Mouse (Mus musculus) adrenal gland, postnatal 14 days (tissue): ENCODE measurements around the gene Gtf2h3. TPM values are rescaled to one million over a fixed set of nuclear protein-coding genes. Genes with fewer than 3 reads are reported as not detected.
A peak's percentile ranks its signal among the peaks of the same experiment; 100 is the strongest.
"Not testable (repeated sequence)": the region's sequence is repeated elsewhere in the genome, so short reads cannot be mapped to it uniquely, and the experiment has no call there.

Experiments
- DNase-seq: peaks from one replicate; pipeline ENCODE4 v3.0.0; 2021; ENCODE audit warnings: mixed read lengths
- long read RNA-seq, 2 experiments: library from polyadenylated mRNA; stranded (forward); transcript quantifications; one replicate each; pipeline ENCODE4 v2.0.0; 2021
- total RNA-seq: library from RNA; stranded (reverse); gene quantifications from 2 replicates; pipeline ENCODE4 v1.2.3, GENCODE M21; 2021

Gene Gtf2h3
- total RNA-seq = 35.6 and 35.7 TPM in 2 replicates
- long read RNA-seq, experiment 1, transcript Gtf2h3-201 (13 exons, 2,672 nt) = major isoform, 51 of 62 reads
- long read RNA-seq, experiment 1, partial matches to known transcripts = 3 of 62 reads
- long read RNA-seq, experiment 1, other reads (novel, unspliced or antisense) = 7 of 62 reads
- long read RNA-seq, experiment 2, transcript Gtf2h3-201 (13 exons, 2,672 nt) = major isoform, 41 of 49 reads
- long read RNA-seq, experiment 2, partial matches to known transcripts = 3 of 49 reads
- long read RNA-seq, experiment 2, other reads (novel, unspliced or antisense) = 5 of 49 reads

DNA sequence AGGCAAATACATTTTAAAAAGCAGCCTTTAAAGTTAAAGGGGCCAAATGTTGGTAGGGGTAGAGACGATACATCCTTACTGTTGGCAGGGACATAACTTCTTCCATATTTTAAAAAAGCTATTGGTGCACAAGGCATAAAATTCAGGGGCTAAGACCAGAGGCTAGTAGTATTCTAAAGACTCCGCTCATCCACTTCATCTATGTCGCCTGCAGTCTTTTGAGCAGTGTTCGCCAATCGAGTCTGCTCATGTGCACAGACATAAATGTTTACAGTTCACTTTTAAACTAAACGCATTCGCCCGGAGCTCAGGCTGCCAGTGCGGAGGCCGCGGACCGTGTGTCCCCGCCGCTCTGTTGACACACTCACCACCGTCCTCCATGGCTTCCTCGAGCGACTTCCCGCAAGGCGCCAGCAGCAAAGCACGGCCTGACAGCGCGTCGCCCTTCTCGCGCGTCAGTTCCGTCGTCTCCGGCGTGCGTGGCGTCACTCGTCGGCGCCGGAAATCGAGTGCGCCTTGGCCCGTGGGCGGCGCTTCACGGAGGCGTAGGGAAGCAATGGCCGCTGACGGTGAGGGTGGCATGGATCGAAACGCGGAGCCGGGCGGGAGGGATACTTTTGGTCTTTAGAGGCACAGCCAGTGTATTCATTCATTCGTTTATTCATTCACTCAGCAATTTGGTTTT lies at the start of gene Gtf2h3, which contains the start of gene Eif2b1:
TSS of gene Gtf2h3 (plus strand) at position 508 of the 685 bp plus-strand sequence.
TSS of gene Eif2b1 (minus strand) at position 499 of the 685 bp plus-strand sequence.
- peak; percentile 96 for DNase-seq

- DNase-seq = peak; percentile 42
These were observed 49.7 kb upstream of the Gtf2h3 start for GRCm38 (mm10) chr5:124529191-124529651.

DNA sequence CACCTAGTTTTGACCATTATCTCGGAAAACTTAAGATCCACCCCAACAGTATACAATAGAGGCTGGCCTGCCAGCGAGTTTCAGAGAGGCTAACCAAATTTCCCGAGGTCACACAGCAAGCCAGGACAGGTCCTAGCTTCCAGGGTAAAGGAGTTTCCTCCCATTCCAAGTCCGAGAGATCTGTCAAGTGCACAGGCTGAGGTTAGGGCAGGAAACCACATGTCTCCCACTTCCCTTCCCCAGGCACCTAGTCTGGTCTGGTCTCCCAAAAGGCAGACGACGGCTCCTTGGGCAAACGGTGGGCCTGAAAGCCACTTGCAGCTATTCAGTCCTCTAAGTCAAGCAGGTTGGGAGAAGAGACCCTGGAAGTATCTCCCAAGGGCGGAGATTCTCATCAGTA lies 49.2 kb upstream of the Gtf2h3 start:
- DNase-seq = no peak

- peak; percentile 91 for DNase-seq
These were observed 48.0 kb upstream of the Gtf2h3 start, which contains the start of gene Rilpl1 for GRCm38 (mm10) chr5:124530655-124531582. Gene Rilpl1 (minus strand): TSS chr5:124531391.

GRCm38 (mm10) chr5:124531583-124531930 lies 47.4 kb upstream of the Gtf2h3 start:
- no peak for DNase-seq

GRCm38 (mm10) chr5:124532451-124532850 lies 46.5 kb upstream of the Gtf2h3 start:
- peak; percentile 47 for DNase-seq

DNA sequence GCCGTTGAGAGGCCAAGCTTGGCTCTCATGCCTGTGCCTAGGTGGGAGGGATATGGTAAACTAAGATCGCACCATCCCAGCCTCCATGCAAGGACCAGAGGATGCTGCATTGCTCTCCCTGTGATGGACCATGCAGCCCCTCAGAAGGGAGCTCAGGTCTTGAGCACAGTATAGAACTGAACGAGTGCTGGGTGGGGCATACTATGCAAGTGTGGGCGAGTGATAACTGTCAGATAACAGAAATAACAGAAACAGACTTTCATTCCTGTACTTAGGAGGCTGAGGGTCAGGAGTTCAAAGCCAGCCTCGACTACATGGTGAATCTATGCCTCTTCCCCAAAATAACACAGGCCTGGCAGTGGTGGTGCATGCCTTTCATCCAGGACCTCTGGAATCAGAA lies 43.9 kb upstream of the Gtf2h3 start:
- DNase-seq = no peak

- peak; percentile 69 for DNase-seq
These were observed 42.2 kb upstream of the Gtf2h3 start for GRCm38 (mm10) chr5:124536776-124537175.

GRCm38 (mm10) chr5:124538813-124539792 lies 39.8 kb upstream of the Gtf2h3 start:
- peak; percentile 71 for DNase-seq

- no peak for DNase-seq
These were observed 39.0 kb upstream of the Gtf2h3 start for GRCm38 (mm10) chr5:124539905-124540304.

DNA sequence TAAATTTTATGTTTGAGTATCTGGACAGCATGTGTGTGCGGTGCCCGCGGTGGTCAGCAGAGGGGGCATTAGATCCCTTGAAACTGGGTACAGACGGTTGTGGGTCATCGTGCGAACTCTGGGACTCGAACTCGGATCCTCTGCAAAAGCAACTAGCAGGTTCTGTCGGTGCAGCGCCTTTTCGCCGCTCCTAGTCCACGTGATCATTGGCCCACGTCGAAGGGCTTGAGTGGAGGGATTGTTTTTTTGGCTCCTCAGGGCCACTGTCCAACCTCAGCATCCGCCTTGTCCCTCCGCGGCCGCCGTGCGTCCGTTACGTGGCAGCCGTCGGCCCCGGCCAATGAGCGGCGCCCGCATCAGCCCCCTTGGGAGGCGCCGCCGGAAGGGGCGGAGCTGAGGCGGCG lies 38.6 kb upstream of the Gtf2h3 start, which contains the start of gene Tmed2:
TSS of gene Tmed2 (plus strand) at position 313 of the 404 bp plus-strand sequence.
- peak; percentile 97 for DNase-seq

DNA sequence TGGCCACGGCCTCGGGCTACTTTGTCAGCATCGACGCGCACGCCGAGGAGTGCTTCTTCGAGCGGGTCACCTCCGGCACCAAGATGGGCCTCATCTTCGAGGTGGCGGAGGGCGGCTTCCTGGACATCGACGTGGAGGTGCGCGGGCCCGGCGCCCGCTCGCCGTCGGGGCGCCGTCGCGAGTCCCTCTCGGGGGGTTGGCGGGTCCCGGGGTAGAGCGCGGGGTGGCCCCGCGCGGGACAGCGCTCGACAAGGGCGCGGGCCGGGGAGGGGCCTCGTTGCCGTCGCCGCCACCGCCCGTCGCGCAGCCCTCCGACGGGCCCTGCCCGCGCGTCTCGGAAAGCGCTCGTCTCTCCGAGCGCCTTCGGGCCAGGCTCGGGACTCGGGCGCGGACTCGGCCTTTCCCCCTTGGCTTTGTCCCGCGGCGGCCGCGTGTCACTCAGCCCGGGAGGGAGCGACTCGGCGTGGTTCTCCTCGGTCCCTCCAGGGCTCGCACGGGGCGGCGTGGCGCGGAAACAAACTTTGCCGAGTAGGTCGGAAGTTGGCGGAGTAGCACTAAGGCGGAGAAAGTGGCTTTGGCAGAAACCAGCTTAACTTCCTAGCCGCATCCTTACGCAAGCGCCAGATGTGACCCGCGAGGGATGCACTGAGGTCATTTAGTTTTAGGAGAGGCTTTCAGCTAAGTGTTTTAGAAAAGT lies 37.9 kb upstream of the Gtf2h3 start:
- DNase-seq = peak; percentile 91

- DNase-seq = no peak
These were observed 37.4 kb upstream of the Gtf2h3 start for GRCm38 (mm10) chr5:124541602-124541973.

DNA sequence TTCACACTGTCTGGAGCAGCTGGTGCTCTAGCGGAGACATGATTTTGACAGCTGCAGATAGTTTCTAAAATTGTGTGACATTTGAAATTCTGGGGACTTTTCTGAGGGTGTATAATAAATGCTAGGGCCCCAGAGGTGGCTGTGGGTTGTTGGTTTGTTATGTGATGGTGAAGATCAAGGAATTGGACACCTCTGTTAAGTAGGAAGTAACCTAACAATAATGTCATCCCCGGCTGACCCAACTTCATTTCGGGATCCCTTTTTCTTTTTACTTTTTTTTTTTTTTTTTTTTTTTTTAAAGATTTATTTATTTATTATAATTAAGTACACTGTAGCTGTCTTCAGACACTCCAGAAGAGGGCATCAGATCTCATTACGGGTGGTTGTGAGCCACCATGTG lies 28.2 kb upstream of the Gtf2h3 start:
- not testable (repeated sequence) for DNase-seq

- not testable (repeated sequence) for DNase-seq
These were observed 27.4 kb upstream of the Gtf2h3 start for GRCm38 (mm10) chr5:124551349-124552093.

DNA sequence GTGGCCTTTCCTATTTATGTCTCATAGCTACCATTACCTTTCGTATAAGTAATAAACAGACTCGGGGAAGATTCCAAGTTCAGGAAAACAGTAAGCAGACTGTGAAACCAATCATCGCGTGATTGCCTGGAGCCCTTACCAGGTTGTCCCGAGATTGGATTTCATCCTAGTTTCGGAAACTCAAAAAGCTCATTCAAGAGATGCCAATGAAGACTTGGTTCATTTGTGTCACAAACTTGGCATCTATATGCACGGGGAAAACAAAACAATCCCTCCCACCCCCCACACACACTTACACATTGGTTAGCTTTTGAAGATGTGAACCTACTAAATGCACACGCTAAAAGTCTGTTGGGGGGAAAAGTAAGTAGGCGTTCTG lies 26.9 kb upstream of the Gtf2h3 start:
- DNase-seq = no peak

- DNase-seq = peak; percentile 95
These were observed 26.2 kb upstream of the Gtf2h3 start, which contains the start of gene Ddx55 for GRCm38 (mm10) chr5:124552558-124553307. Gene Ddx55 (plus strand): TSS chr5:124552864.

GRCm38 (mm10) chr5:124553607-124554006 lies 25.3 kb upstream of the Gtf2h3 start:
- DNase-seq = no peak

- no peak for DNase-seq
These were observed 23.8 kb upstream of the Gtf2h3 start for GRCm38 (mm10) chr5:124555145-124555544.
